Comparison of ENCODE assay signal across 23 mouse cellular contexts in genomic region chr12:41593401-41593800, GRCm38 (mm10).
DNase-seq lines count a peak whose midpoint lies in the region; ATAC-seq lines count a peak whose summit lies in the region.
"Had no signal": no experiment of that assay in that cellular context is flagged by ENCODE, and none has a peak within 500 bp of the region (broad histone marks: within the 10 kb centered on the region; RNA-seq: fewer than 3 reads in every experiment).

No protein-coding gene starts in this region.

- no peak overlapping the region for H3K4me2 ChIP-seq in forebrain, embryonic 15.5 days (replicated peaks)
- H3K4me2 ChIP-seq in forebrain, embryonic 12.5 days = no peak overlapping the region
- H3K4me2 ChIP-seq in kidney, embryonic 15.5 days = no peak overlapping the region
- H3K4me2 ChIP-seq: heart, embryonic 12.5 days; liver, embryonic 15.5 days; lung, embryonic 15.5 days; midbrain, embryonic 13.5 days; neural tube, embryonic 12.5 days had no signal

- H3K4me3 ChIP-seq in forebrain, embryonic 15.5 days = no peak overlapping the region
- H3K4me3 ChIP-seq in forebrain, embryonic 12.5 days (replicated peaks) = no peak overlapping the region
- H3K4me3 ChIP-seq in kidney, embryonic 15.5 days (replicated peaks) = no peak overlapping the region
- H3K4me3 ChIP-seq: heart, embryonic 12.5 days; layer of hippocampus, adult 2 months; liver, embryonic 15.5 days; lung, embryonic 15.5 days; megakaryocyte, embryonic 14.5 days; midbrain, embryonic 13.5 days; neural tube, embryonic 12.5 days had no signal

- DNase-seq in kidney, postnatal 10 days = peak; percentile 5
- DNase-seq in cerebellum, adult 9-11 months = peak; percentile 28
- DNase-seq in kidney, postnatal 25 days = peak; percentile 3 to 43
- no peak for DNase-seq in layer of hippocampus, postnatal 25 days (ENCODE audit: extremely low spot score in 1 of 2, low spot score in 1 of 2)
- DNase-seq: adrenal gland, postnatal 25 days; gastrocnemius, postnatal 10 days; heart, postnatal 14 days; lung, postnatal 36 days; retina, postnatal 1 day; right cerebral cortex, postnatal 25 days had no signal

- H3K4me1 ChIP-seq in forebrain, embryonic 15.5 days = no peaks in the 10 kb centered on the region
- H3K4me1 ChIP-seq in forebrain, embryonic 12.5 days = no peaks in the 10 kb centered on the region
- H3K4me1 ChIP-seq in kidney, embryonic 15.5 days = no peaks in the 10 kb centered on the region
- H3K4me1 ChIP-seq: heart, embryonic 12.5 days; liver, embryonic 15.5 days; lung, embryonic 15.5 days; megakaryocyte, embryonic 14.5 days; midbrain, embryonic 13.5 days; neural tube, embryonic 12.5 days had no signal

- 77% methylated on average over 5 of the region's 5 CpGs for WGBS in forebrain, embryonic 15.5 days
- 88% methylated on average over 5 of the region's 5 CpGs for WGBS in forebrain, embryonic 12.5 days
- WGBS in kidney, embryonic 15.5 days = 44% methylated on average over 5 of the region's 5 CpGs

- H3K36me3 ChIP-seq in forebrain, embryonic 15.5 days = no peaks in the 10 kb centered on the region
- H3K36me3 ChIP-seq in forebrain, embryonic 12.5 days (replicated peaks) = no peaks in the 10 kb centered on the region
- H3K36me3 ChIP-seq in kidney, embryonic 15.5 days = no peaks in the 10 kb centered on the region
- H3K36me3 ChIP-seq: heart, embryonic 12.5 days; liver, embryonic 15.5 days; lung, embryonic 15.5 days; midbrain, embryonic 13.5 days; neural tube, embryonic 12.5 days had no signal

- no peak overlapping the region for H3K9ac ChIP-seq in forebrain, embryonic 15.5 days (replicated peaks)
- H3K9ac ChIP-seq in forebrain, embryonic 12.5 days = no peak overlapping the region
- no peak overlapping the region for H3K9ac ChIP-seq in kidney, embryonic 15.5 days
- H3K9ac ChIP-seq: heart, embryonic 12.5 days; liver, embryonic 15.5 days; lung, embryonic 15.5 days; midbrain, embryonic 13.5 days; neural tube, embryonic 12.5 days had no signal

- H3K9me3 ChIP-seq in forebrain, embryonic 15.5 days = no peaks in the 10 kb centered on the region
- no peaks in the 10 kb centered on the region for H3K9me3 ChIP-seq in forebrain, embryonic 12.5 days
- no peaks in the 10 kb centered on the region for H3K9me3 ChIP-seq in kidney, embryonic 15.5 days (replicated peaks)
- H3K9me3 ChIP-seq: heart, embryonic 12.5 days; liver, embryonic 15.5 days; lung, embryonic 15.5 days; megakaryocyte, embryonic 14.5 days; midbrain, embryonic 13.5 days; neural tube, embryonic 12.5 days had no signal

- no peak for ATAC-seq in forebrain, embryonic 15.5 days (replicated peaks)
- ATAC-seq in forebrain, embryonic 12.5 days (ENCODE audit: low FRiP score) = no peak
- ATAC-seq in kidney, embryonic 15.5 days (replicated peaks; ENCODE audit: low FRiP score) = no peak
- ATAC-seq in monocyte, adult 5-6 weeks (replicated peaks; ENCODE audit: insufficient number of reproducible peaks, low FRiP score, low TSS enrichment, poor library complexity, severe bottlenecking) = no peak
- ATAC-seq: hindbrain, postnatal 0 days; intestine, embryonic 16.5 days; midbrain, embryonic 13.5 days had no signal

- H3K27ac ChIP-seq in forebrain, embryonic 15.5 days (replicated peaks) = 0 out of 2 replicates have a peak overlapping the region, but pooled peaks have one; percentile 19
- no peak overlapping the region for H3K27ac ChIP-seq in forebrain, embryonic 12.5 days
- H3K27ac ChIP-seq in kidney, embryonic 15.5 days = no peak overlapping the region
- H3K27ac ChIP-seq: hindbrain, postnatal 0 days; layer of hippocampus, adult 2 months; liver, embryonic 15.5 days; lung, embryonic 15.5 days; midbrain, embryonic 13.5 days; neural tube, embryonic 12.5 days had no signal

- H3K27me3 ChIP-seq in forebrain, embryonic 15.5 days = no peaks in the 10 kb centered on the region
- no peaks in the 10 kb centered on the region for H3K27me3 ChIP-seq in forebrain, embryonic 12.5 days
- H3K27me3 ChIP-seq in kidney, embryonic 15.5 days = no peaks in the 10 kb centered on the region
- H3K27me3 ChIP-seq: heart, embryonic 12.5 days; liver, embryonic 15.5 days; lung, embryonic 15.5 days; megakaryocyte, embryonic 14.5 days; midbrain, embryonic 13.5 days; neural tube, embryonic 12.5 days had no signal

Comparison
In these comparisons a context has a peak if more than half of its experiments do, and no peak if none do; other contexts are left out.
1. DNase-seq: peak in kidney, postnatal 10 days (single experiment), cerebellum, adult 9-11 months (single experiment) and kidney, postnatal 25 days (2 of 2); none in layer of hippocampus, postnatal 25 days (0 of 2).